Mouse (Mus musculus) myocyte (in vitro differentiated cells): ENCODE data around the gene Polrmt. TPM values are rescaled to one million over a fixed set of nuclear protein-coding genes. Genes with fewer than 3 reads are reported as not detected.

Experiments
- H3K27me3 ChIP-seq: one replicate; pipeline ENCODE4 v1.6.1; 2011; ENCODE audit not compliant: control insufficient read depth, insufficient read depth, insufficient read length
- H3K36me3 ChIP-seq: one replicate; pipeline ENCODE4 v1.6.1; 2011; ENCODE audit not compliant: control insufficient read depth, insufficient read depth
- H3K4me2 ChIP-seq: one replicate; pipeline ENCODE4 v1.6.1; 2011; ENCODE audit warnings: low read depth, control low read depth
- H3K4me3 ChIP-seq: one replicate; pipeline ENCODE4 v1.5.1; 2011; ENCODE audit warnings: mild to moderate bottlenecking, control low read depth, moderate library complexity
- H3K79me2 ChIP-seq: one replicate; pipeline ENCODE4 v1.6.1; 2011; ENCODE audit not compliant: control insufficient read depth, insufficient read depth
- H3ac ChIP-seq: one replicate; pipeline ENCODE4 v1.6.1; 2011; ENCODE audit not compliant: control insufficient read depth, insufficient read length
- CEBPB ChIP-seq: IDR thresholded peaks from 2 replicates; pipeline ENCODE4 v1.6.1; 2011; ENCODE audit warnings: mild to moderate bottlenecking, moderate library complexity; ENCODE audit not compliant: poor library complexity, insufficient read depth, severe bottlenecking
- E2F4 ChIP-seq: IDR thresholded peaks from one replicate; pipeline ENCODE4 v1.6.1; 2011; ENCODE audit warnings: mild to moderate bottlenecking, control low read depth, moderate library complexity; ENCODE audit not compliant: insufficient read depth
- MAX ChIP-seq: IDR thresholded peaks from one replicate; pipeline ENCODE4 v1.6.1; 2011; ENCODE audit warnings: low read depth, mild to moderate bottlenecking, control low read depth
- MYOD1 ChIP-seq, 3 experiments: IDR thresholded peaks; one replicate each; pipeline ENCODE4 v1.6.1; 2011; ENCODE audit warnings: control low read depth in 2 of 3, low read depth in 2 of 3, mild to moderate bottlenecking in 2 of 3, moderate library complexity in 1 of 3; ENCODE audit not compliant: insufficient read length in 2 of 3, control insufficient read depth in 1 of 3
- MYOG ChIP-seq, 3 experiments: IDR thresholded peaks; one replicate each; pipeline ENCODE4 v1.6.1; 2011; ENCODE audit warnings: control low read depth in 2 of 3, low read depth in 2 of 3, mild to moderate bottlenecking in 2 of 3; ENCODE audit not compliant: insufficient read length in 2 of 3, control insufficient read depth in 1 of 3, insufficient read depth in 1 of 3
- POLR2A ChIP-seq: IDR thresholded peaks from one replicate; pipeline ENCODE4 v1.6.1; 2011; ENCODE audit warnings: low read depth, mild to moderate bottlenecking, control low read depth, moderate library complexity; ENCODE audit not compliant: insufficient read length
- POLR2AphosphoS2 ChIP-seq: IDR thresholded peaks from one replicate; pipeline ENCODE4 v1.6.1; 2011; ENCODE audit warnings: low read depth, control low read depth; ENCODE audit not compliant: insufficient read length
- REST ChIP-seq: IDR thresholded peaks from one replicate; pipeline ENCODE4 v1.6.1; 2011; ENCODE audit warnings: mild to moderate bottlenecking, control low read depth, moderate library complexity; ENCODE audit not compliant: insufficient read depth, insufficient read length
- SRF ChIP-seq: IDR thresholded peaks from one replicate; pipeline ENCODE4 v1.6.1; 2011; ENCODE audit warnings: low read depth; ENCODE audit not compliant: control insufficient read depth, insufficient read length
- TCF12 ChIP-seq: IDR thresholded peaks from one replicate; pipeline ENCODE4 v1.6.1; 2011; ENCODE audit warnings: mild to moderate bottlenecking, control low read depth; ENCODE audit not compliant: poor library complexity, insufficient read depth, severe bottlenecking
- TCF3 ChIP-seq: IDR thresholded peaks from one replicate; pipeline ENCODE4 v1.6.1; 2011; ENCODE audit warnings: low read depth, control low read depth; ENCODE audit not compliant: insufficient read length
- USF1 ChIP-seq: IDR thresholded peaks from one replicate; pipeline ENCODE4 v1.6.1; 2011; ENCODE audit warnings: low read depth, mild to moderate bottlenecking, control low read depth, moderate library complexity
- polyA plus RNA-seq: library from polyadenylated mRNA; unstranded; fragments of >200 nt; fragmentation: generic; extraction: Trizol; gene quantifications from one replicate; pipeline ENCODE4 v1.2.1, GENCODE M21; 2012; ENCODE audit warnings: missing spikeins

Gene Polrmt
- polyA plus RNA-seq, 1 experiment, result 82.3 TPM

DNA sequence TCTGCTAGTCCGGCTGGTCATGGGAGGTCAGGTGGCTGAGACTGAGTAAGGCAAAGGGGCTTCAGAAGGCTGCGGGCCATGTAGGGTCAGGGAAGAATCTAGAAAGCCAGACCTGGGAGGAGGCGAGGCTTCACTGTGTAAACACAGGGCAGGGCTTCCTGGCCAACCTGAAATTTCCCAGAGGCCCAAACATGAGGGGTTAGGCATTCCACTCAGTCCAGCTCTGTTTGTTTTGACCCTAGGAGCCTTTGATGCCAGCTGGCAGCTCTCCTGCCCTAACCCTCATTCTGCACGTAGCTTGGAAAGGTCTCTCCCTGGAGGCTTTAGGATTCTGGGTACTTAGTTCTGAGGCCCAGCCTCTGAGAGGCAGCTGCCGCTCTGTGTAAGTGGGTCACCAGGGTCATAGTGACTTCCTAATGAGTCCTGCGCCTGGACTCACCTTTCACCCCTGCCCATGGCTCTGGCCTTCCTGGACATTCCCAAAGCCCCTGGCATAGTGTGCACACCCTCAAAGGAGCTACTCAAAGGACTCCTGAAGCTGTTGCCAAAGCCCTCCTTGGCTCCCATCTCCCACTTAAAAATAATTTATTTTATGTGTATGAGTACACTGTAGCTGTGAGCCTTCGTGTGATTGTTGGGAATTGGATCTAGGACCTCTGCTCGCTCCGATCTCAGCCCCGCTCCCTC, 44.8 kb downstream of the Polrmt start:
- peaks cover 23% of the 10 kb centered on the region for H3K79me2 ChIP-seq
- H3K4me2 ChIP-seq, result peak overlapping the region; percentile 50
- H3K27me3 ChIP-seq, result no peaks in the 10 kb centered on the region
- no peak overlapping the region for H3ac ChIP-seq
- TF ChIP-seq E2F4 (no peak), POLR2AphosphoS2 (no peak), USF1 (no peak), TCF12 (no peak), TCF3 (no peak), SRF (no peak), CEBPB (no peak), REST (no peak), MYOD1 (IDR thresholded peaks at IDR 0.05; ENCODE audit: control insufficient read depth in 1 of 3, insufficient read length in 2 of 3, low read depth in 2 of 3) (no peak)
- H3K4me3 ChIP-seq, result no peak overlapping the region
- H3K36me3 ChIP-seq, result no peaks in the 10 kb centered on the region

DNA sequence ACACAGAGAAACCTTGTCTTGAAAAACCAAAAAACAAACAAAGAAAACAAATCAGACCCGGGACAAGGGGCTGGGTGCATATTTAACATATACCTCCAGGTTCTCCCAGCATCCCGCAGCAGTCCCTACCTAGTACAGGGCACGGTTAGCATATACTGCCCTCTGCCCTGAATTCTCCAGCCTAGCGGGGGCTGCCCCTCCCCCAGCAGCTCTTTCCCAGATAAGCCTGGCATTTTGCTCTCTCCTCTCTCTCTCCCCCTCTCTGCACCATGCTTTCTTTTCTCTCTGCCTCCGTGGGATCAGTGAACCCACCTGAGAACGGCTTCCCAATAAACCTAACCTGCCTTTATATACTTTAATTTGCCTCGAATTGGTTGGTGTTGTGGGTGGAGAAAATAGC, 45.7 kb downstream of the Polrmt start:
- H3K79me2 ChIP-seq, result peaks cover 13% of the 10 kb centered on the region
- H3K4me2 ChIP-seq, result peak overlapping the region; percentile 50
- no peak overlapping the region for H3ac ChIP-seq
- TF ChIP-seq MYOD1 (IDR thresholded peaks at IDR 0.05; ENCODE audit: control insufficient read depth in 1 of 3, insufficient read length in 2 of 3, low read depth in 2 of 3) (no peak), E2F4 (no peak), CEBPB (no peak), SRF (no peak), TCF12 (no peak), USF1 (no peak), TCF3 (no peak), POLR2A (no peak), REST (no peak), MYOG (IDR thresholded peaks at IDR 0.05; ENCODE audit: control insufficient read depth in 1 of 3, insufficient read depth in 1 of 3, insufficient read length in 2 of 3, low read depth in 2 of 3) (no peak), MAX (no peak), POLR2AphosphoS2 (no peak)
- H3K27me3 ChIP-seq, result no peaks in the 10 kb centered on the region
- no peak overlapping the region for H3K4me3 ChIP-seq
- no peaks in the 10 kb centered on the region for H3K36me3 ChIP-seq

DNA sequence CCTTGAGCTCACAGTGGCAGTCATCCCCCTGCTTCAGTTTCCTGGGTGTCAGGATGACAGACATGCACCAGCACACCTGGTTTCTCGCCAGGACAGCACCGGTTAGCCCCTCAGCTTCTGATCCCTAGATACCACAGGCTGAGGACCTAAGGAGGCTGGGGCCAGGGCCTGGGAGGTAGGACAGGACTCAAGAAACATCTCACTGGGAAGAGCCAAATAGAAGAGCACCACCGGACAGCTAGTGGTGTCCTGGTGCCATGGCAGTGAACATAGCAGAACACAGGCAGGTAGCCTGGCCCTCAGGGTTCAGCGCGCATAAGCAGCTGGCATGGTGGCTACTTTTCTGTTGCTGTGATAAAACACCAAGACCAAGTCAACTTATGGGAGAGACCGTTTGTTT, 47.9 kb downstream of the Polrmt start:
- H3ac ChIP-seq, result no peak overlapping the region
- H3K4me3 ChIP-seq, result no peak overlapping the region
- no peak for TF ChIP-seq POLR2A
- TF ChIP-seq POLR2AphosphoS2, result no peak
- no peak for TF ChIP-seq MYOD1 (IDR thresholded peaks at IDR 0.05; ENCODE audit: control insufficient read depth in 1 of 3, insufficient read length in 2 of 3, low read depth in 2 of 3)
- TF ChIP-seq REST, result no peak
- TF ChIP-seq TCF3, result no peak
- no peak for TF ChIP-seq CEBPB
- TF ChIP-seq E2F4, result no peak
- no peak for TF ChIP-seq USF1
- TF ChIP-seq MYOG (IDR thresholded peaks at IDR 0.05; ENCODE audit: control insufficient read depth in 1 of 3, insufficient read depth in 1 of 3, insufficient read length in 2 of 3, low read depth in 2 of 3), result no peak
- no peak for TF ChIP-seq TCF12
- no peak for TF ChIP-seq MAX
- TF ChIP-seq SRF, result no peak
- no peaks in the 10 kb centered on the region for H3K27me3 ChIP-seq
- H3K79me2 ChIP-seq, result no peaks in the 10 kb centered on the region
- H3K4me2 ChIP-seq, result no peak overlapping the region
- H3K36me3 ChIP-seq, result no peaks in the 10 kb centered on the region

DNA sequence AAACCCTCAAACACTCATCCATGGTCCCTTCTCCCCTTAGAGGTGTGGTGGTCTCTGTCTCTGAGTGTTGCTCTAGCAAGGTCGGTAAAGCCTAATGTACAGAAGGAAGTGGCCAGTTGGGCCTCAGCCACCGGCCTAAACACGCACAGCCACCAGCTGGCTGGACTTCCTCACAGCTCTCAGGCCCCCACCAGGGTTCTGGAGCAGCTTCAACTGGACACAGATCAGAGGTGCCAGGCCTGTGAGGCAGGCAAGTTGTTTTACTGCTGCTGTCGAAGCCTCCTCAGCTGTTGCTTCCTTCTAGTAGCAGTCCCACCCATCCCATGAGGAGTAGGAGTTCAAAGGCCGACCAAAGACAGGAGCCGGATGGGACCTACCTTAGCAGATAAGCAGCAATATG, 48.5 kb downstream of the Polrmt start:
- H3K4me2 ChIP-seq, result no peak overlapping the region
- no peaks in the 10 kb centered on the region for H3K36me3 ChIP-seq
- no peak overlapping the region for H3K4me3 ChIP-seq
- H3K27me3 ChIP-seq, result no peaks in the 10 kb centered on the region
- no peaks in the 10 kb centered on the region for H3K79me2 ChIP-seq
- TF ChIP-seq POLR2AphosphoS2 (no peak), REST (no peak), TCF12 (no peak), MYOG (IDR thresholded peaks at IDR 0.05; ENCODE audit: control insufficient read depth in 1 of 3, insufficient read depth in 1 of 3, insufficient read length in 2 of 3, low read depth in 2 of 3) (peak in 2 of 3 experiments; percentile 8 to 52), MAX (no peak), MYOD1 (IDR thresholded peaks at IDR 0.05; ENCODE audit: control insufficient read depth in 1 of 3, insufficient read length in 2 of 3, low read depth in 2 of 3) (peak in 2 of 3 experiments; percentile 4 to 55)
- H3ac ChIP-seq, result no peak overlapping the region
